Mouse (Mus musculus) CH12.LX (cell line): ENCODE results near the gene Zfp82. TPM values are rescaled to one million over a fixed set of nuclear protein-coding genes. Genes with fewer than 3 reads are reported as not detected.
A peak's percentile ranks its signal among the peaks of the same experiment; 100 is the strongest.

ENCODE experiments used
- DNase-seq: peaks from one replicate; pipeline ENCODE4 v3.0.0-alpha.2; 2013; ENCODE audit errors: extremely low read depth
- H3K27ac ChIP-seq: 2 replicates; pipeline ENCODE4 v1.5.1; 2012; ENCODE audit warnings: low read depth, mild to moderate bottlenecking, control low read depth, moderate library complexity; ENCODE audit not compliant: insufficient read depth
- H3K27me3 ChIP-seq: replicated peaks from 2 replicates; pipeline ENCODE3; 2012; ENCODE audit warnings: inconsistent platforms
- H3K36me3 ChIP-seq, 2 experiments: replicated peaks in 1 of 2; 2 replicates each; pipeline versions ENCODE3 to v1.6.1; 2012; ENCODE audit warnings: inconsistent platforms in 1 of 2, low read length in 1 of 2, mild to moderate bottlenecking in 1 of 2, mixed read lengths in 1 of 2, moderate library complexity in 1 of 2; ENCODE audit not compliant: control insufficient read depth in 1 of 2, insufficient read depth in 1 of 2
- H3K4me1 ChIP-seq, 2 experiments: 2 replicates each; pipeline ENCODE4 v1.6.1; 2012; ENCODE audit warnings: inconsistent platforms in 1 of 2, moderate library complexity in 1 of 2; ENCODE audit not compliant: insufficient read depth in 2 of 2, control insufficient read depth in 1 of 2
- H3K4me2 ChIP-seq: 2 replicates; pipeline ENCODE4 v1.6.1; 2012; ENCODE audit warnings: low read depth, mild to moderate bottlenecking, control low read depth; ENCODE audit not compliant: poor library complexity, insufficient read depth, severe bottlenecking
- H3K4me3 ChIP-seq, 3 experiments: fragments of 150-350 bp in 1 of 3; sonication (generic) in 1 of 3; replicated peaks in 1 of 3; 2 replicates each; pipeline versions ENCODE3 to v1.5.1; 2011 to 2012; ENCODE audit warnings: low read depth in 2 of 3, low read length in 2 of 3, mild to moderate bottlenecking in 2 of 3, moderate library complexity in 2 of 3, control low read depth in 1 of 3, improper control_type of control experiment in 1 of 3, inconsistent platforms in 1 of 3, mixed read lengths in 1 of 3; ENCODE audit not compliant: poor library complexity in 1 of 3
- H3K79me2 ChIP-seq: replicated peaks from 2 replicates; pipeline ENCODE4 v1.6.1; 2012; ENCODE audit warnings: mild to moderate bottlenecking, moderate library complexity; ENCODE audit not compliant: control insufficient read depth, poor library complexity, insufficient read depth, severe bottlenecking; ENCODE audit errors: extremely low read depth
- H3K9ac ChIP-seq: 2 replicates; pipeline ENCODE4 v1.6.1; 2012; ENCODE audit warnings: low read depth, mild to moderate bottlenecking, control low read depth, moderate library complexity; ENCODE audit not compliant: insufficient read depth
- H3K9me3 ChIP-seq: replicated peaks from 2 replicates; pipeline ENCODE3; 2012; ENCODE audit warnings: low read length, inconsistent platforms, mixed read lengths
- BHLHE40 ChIP-seq: IDR thresholded peaks from 2 replicates; pipeline ENCODE4 v1.6.1; 2011; ENCODE audit warnings: mild to moderate bottlenecking, low read depth, low read length, improper control_type of control experiment
- CHD1 ChIP-seq: IDR thresholded peaks from 2 replicates; pipeline ENCODE4 v1.6.1; 2012; ENCODE audit warnings: low read depth, low read length, improper control_type of control experiment, inconsistent platforms
- CHD2 ChIP-seq: IDR thresholded peaks from 2 replicates; pipeline ENCODE4 v1.6.1; 2011; ENCODE audit warnings: low read length, improper control_type of control experiment
- CTCF ChIP-seq, 2 experiments: IDR thresholded peaks in 1 of 2; conservative IDR thresholded peaks in 1 of 2; 2 replicates each; pipeline ENCODE4 v1.5.1; 2011 to 2012; ENCODE audit warnings: low read depth in 2 of 2, low read length in 2 of 2, improper control_type of control experiment in 1 of 2, inconsistent platforms in 1 of 2, mild to moderate bottlenecking in 1 of 2, moderate library complexity in 1 of 2
- E2F4 ChIP-seq: IDR thresholded peaks from 2 replicates; pipeline ENCODE4 v1.6.1; 2011; ENCODE audit warnings: low read depth, low read length, improper control_type of control experiment; ENCODE audit not compliant: insufficient replicate concordance
- EP300 ChIP-seq: IDR thresholded peaks from 2 replicates; pipeline ENCODE4 v1.6.1; 2011; ENCODE audit warnings: low read length, improper control_type of control experiment
- ETS1 ChIP-seq: conservative IDR thresholded peaks from 2 replicates; pipeline ENCODE4 v1.6.1; 2012; ENCODE audit warnings: low read depth, mild to moderate bottlenecking, inconsistent platforms, low read length, improper control_type of control experiment, moderate library complexity
- GABPA ChIP-seq: IDR thresholded peaks from 2 replicates; pipeline ENCODE4 v1.6.1; 2012; ENCODE audit warnings: low read depth, low read length, improper control_type of control experiment, inconsistent platforms; ENCODE audit not compliant: insufficient replicate concordance
- IRF4 ChIP-seq: IDR thresholded peaks from 2 replicates; pipeline ENCODE4 v1.6.1; 2014; ENCODE audit warnings: low read depth, mild to moderate bottlenecking, inconsistent platforms, low read length, improper control_type of control experiment
- JUN ChIP-seq: IDR thresholded peaks from 2 replicates; pipeline ENCODE4 v1.6.1; 2011; ENCODE audit warnings: low read depth, mild to moderate bottlenecking, low read length, improper control_type of control experiment, moderate library complexity; ENCODE audit not compliant: insufficient read depth
- KAT2A ChIP-seq: IDR thresholded peaks from 2 replicates; pipeline ENCODE4 v1.6.1; 2012; ENCODE audit warnings: low read length, improper control_type of control experiment, inconsistent platforms; ENCODE audit not compliant: insufficient replicate concordance
- MAFK ChIP-seq: IDR thresholded peaks from 2 replicates; pipeline ENCODE4 v1.6.1; 2011; ENCODE audit warnings: low read length, improper control_type of control experiment; ENCODE audit not compliant: insufficient replicate concordance
- MAX ChIP-seq: IDR thresholded peaks from 2 replicates; pipeline ENCODE4 v1.6.1; 2011; ENCODE audit warnings: low read length, improper control_type of control experiment
- MAZ ChIP-seq: IDR thresholded peaks from 2 replicates; pipeline ENCODE4 v1.6.1; 2012; ENCODE audit warnings: low read depth, mild to moderate bottlenecking, inconsistent platforms, low read length, improper control_type of control experiment, moderate library complexity
- MEF2A ChIP-seq: IDR thresholded peaks from 2 replicates; pipeline ENCODE4 v1.6.1; 2014; ENCODE audit warnings: low read depth, mild to moderate bottlenecking, inconsistent platforms, low read length, improper control_type of control experiment, borderline replicate concordance
- NELFE ChIP-seq: IDR thresholded peaks from 2 replicates; pipeline ENCODE4 v1.6.1; 2011; ENCODE audit warnings: low read depth, low read length, improper control_type of control experiment
- NRF1 ChIP-seq: IDR thresholded peaks from 2 replicates; pipeline ENCODE4 v1.6.1; 2014; ENCODE audit warnings: low read depth, mild to moderate bottlenecking, inconsistent platforms, low read length, improper control_type of control experiment, moderate library complexity
- PAX5 ChIP-seq: IDR thresholded peaks from 2 replicates; pipeline ENCODE4 v1.6.1; 2012; ENCODE audit warnings: low read length, inconsistent platforms, mixed read lengths
- POLR2AphosphoS2 ChIP-seq: IDR thresholded peaks from 2 replicates; pipeline ENCODE4 v1.6.1; 2011; ENCODE audit warnings: low read depth, low read length, improper control_type of control experiment
- RCOR1 ChIP-seq: conservative IDR thresholded peaks from 2 replicates; pipeline ENCODE4 v1.6.1; 2012; ENCODE audit warnings: low read depth, mild to moderate bottlenecking, inconsistent platforms, low read length, improper control_type of control experiment
- SIN3A ChIP-seq: IDR thresholded peaks from 2 replicates; pipeline ENCODE4 v1.6.1; 2012; ENCODE audit warnings: low read length, improper control_type of control experiment, inconsistent platforms
- SMC3 ChIP-seq: IDR thresholded peaks from 2 replicates; pipeline ENCODE4 v1.6.1; 2011; ENCODE audit warnings: low read depth, low read length, improper control_type of control experiment
- TBP ChIP-seq: conservative IDR thresholded peaks from 2 replicates; pipeline ENCODE4 v1.6.1; 2011; ENCODE audit warnings: low read depth, low read length, improper control_type of control experiment
- TCF12 ChIP-seq: IDR thresholded peaks from 2 replicates; pipeline ENCODE4 v1.6.1; 2014; ENCODE audit warnings: low read depth, mild to moderate bottlenecking, inconsistent platforms, low read length, improper control_type of control experiment
- USF2 ChIP-seq: conservative IDR thresholded peaks from 2 replicates; pipeline ENCODE4 v1.6.1; 2011; ENCODE audit warnings: low read depth, low read length, improper control_type of control experiment
- ZC3H11A ChIP-seq: IDR thresholded peaks from 2 replicates; pipeline ENCODE4 v1.6.1; 2012; ENCODE audit warnings: low read depth, mild to moderate bottlenecking, inconsistent platforms, low read length, improper control_type of control experiment
- ZKSCAN1 ChIP-seq: IDR thresholded peaks from 2 replicates; pipeline ENCODE4 v1.6.1; 2012; ENCODE audit warnings: low read depth, inconsistent platforms, low read length, improper control_type of control experiment, borderline replicate concordance
- ZMIZ1 ChIP-seq: IDR thresholded peaks from 2 replicates; pipeline ENCODE4 v1.6.1; 2012; ENCODE audit warnings: low read depth, mild to moderate bottlenecking, inconsistent platforms, low read length, improper control_type of control experiment
- ZNF384 ChIP-seq: IDR thresholded peaks from 2 replicates; pipeline ENCODE4 v1.6.1; 2012; ENCODE audit warnings: low read depth, low read length, improper control_type of control experiment, inconsistent platforms
- dilution Hi-C: fragments of 300-500 bp; cut with MboI; formaldehyde crosslinking; loops from 2 replicates; pipeline ENCODE4 v1.14.3; 2020; ENCODE audit warnings: low sequenced_read_pairs; ENCODE audit not compliant: extremely low pct_unique_long_range_greater_than_20kb, extremely low pct_ligation_motif_present
- in situ Hi-C: fragments of 300-500 bp; cut with MboI; formaldehyde crosslinking; loops from 3 replicates; pipeline ENCODE4 v1.14.3; 2019; ENCODE audit warnings: low sequenced_read_pairs, low pct_ligation_motif_present, low pct_unique_long_range_greater_than_20kb, mixed read lengths
- polyA plus RNA-seq: library from polyadenylated mRNA; unstranded; fragments of >175 nt; gene quantifications from 2 replicates; pipeline ENCODE4 v1.2.1, GENCODE M21; 2012; ENCODE audit warnings: low read depth; ENCODE audit not compliant: insufficient read length
- total RNA-seq, 2 experiments: library from RNA; depleted of rRNA; stranded (reverse); fragments of 300-350 nt in 1 of 2; fragments of >200 nt in 1 of 2; gene quantifications; 2 replicates each; pipeline ENCODE4 v1.2.3; 2012 to 2014

Zfp82 gene
- total and polyA plus RNA-seq, 3 experiments: 4.9 to 7.1 (median 6.9) TPM

DNA sequence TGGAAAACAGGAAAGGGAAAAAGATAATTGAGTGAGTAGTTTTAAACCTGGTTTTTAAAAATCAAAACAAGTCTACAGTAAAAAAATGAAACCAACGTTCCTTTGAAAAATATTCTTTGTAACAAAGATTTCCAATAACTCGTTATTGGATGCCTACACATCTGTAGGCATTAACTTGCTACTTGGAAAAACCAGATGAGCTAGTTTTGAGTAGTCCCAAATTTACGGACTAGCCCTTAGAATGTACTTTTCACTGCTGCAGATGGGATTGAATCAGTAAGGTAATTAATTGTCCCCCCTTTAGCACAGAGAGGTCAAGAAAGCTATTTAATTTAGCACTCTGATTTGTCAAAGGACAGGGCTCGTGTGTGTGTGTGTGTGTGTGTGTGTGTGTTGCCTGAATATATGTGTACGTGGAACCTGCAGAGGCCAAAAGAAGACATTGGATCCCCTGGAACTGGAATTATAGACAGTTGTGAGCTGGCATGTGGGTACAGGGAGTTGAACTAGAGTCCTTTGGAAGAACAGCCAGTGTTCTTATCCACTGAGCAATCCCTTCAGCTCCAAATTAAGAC is 22.9 kb upstream of the Zfp82 start:
- 0 out of 2 replicates have a peak, but pooled peaks have one; percentile 42 for TF ChIP-seq CHD1
- TF ChIP-seq KAT2A: no peak
- peak overlapping the region; percentile 91; the same call in 1 of the 2 replicates for H3K9ac ChIP-seq
- peaks cover 3 to 24% of the 10 kb centered on the region in 2 experiments for H3K36me3 ChIP-seq
- no peaks in the 10 kb centered on the region for H3K27me3 ChIP-seq
- no peak for DNase-seq
- peak overlapping the region; percentile 64 for H3K4me2 ChIP-seq
- peak overlapping the region; percentile 55 to 73 (median 68) for H3K4me3 ChIP-seq
- in situ Hi-C loops: no loop called here
- H3K79me2 ChIP-seq: peaks cover 8% of the 10 kb centered on the region; the same call in 1 of the 2 replicates
- H3K4me1 ChIP-seq: peaks cover 11 to 42% of the 10 kb centered on the region in 2 experiments
- dilution Hi-C loops: no loop called here
- H3K27ac ChIP-seq: no peak overlapping the region
- no peaks in the 10 kb centered on the region for H3K9me3 ChIP-seq

DNA sequence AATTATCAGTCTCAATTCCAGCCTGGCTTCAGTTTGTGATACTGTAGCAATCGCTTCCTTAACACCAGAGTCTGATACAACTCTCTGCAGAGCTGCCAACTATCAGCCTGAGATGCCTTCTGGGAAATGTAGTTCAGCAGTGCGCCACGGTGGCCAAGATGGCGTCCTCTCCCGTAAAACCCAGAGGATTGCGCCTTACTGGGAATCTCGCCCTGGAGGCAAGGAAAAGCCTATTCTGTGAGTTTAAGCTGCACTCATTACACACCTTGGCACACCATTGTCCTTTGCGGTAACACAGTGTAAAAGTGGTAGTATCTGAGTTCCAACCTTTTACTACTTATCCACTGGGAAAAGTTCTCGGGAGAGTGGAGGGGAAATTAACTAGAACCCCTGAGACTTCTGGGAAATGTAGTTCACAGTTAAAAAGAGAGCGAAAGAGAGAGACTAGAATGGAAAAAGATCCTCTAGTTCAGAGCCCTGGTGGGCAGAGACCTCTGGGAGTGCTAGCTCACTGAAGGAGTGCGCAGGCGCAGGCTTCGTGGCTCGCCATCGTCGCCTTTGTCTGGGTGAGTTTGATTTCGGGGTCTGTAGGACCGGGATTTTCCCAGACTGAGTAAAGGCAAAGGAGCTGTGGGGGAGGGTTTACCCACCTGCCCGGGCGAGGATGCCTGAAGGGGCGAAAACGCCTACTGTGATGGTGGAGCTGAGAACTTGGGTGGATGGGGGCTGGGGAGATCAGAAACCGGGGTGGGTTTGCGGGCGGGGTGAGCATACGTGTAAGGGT is 22.1 kb upstream of the Zfp82 start, which contains the start of gene Zfp260:
TSS of gene Zfp260 (plus strand) at position 132 of the 784 bp plus-strand sequence.
- Histone ChIP-seq H3K36me3 (peaks cover 3 to 18% of the 10 kb centered on the region in 2 experiments), H3K4me1 (peaks cover 11 to 36% of the 10 kb centered on the region in 2 experiments), H3K9ac (peak within 1 kb of the TSS; percentile 91), H3K4me2 (peak within 1 kb of the TSS; percentile 87), H3K27me3 (no peaks in the 10 kb centered on the region), H3K4me3 (peak within 1 kb of the TSS; percentile 68 to 76 (median 73)), H3K27ac (peak within 1 kb of the TSS; percentile 83), H3K9me3 (no peaks in the 10 kb centered on the region), H3K79me2 (peaks cover 8% of the 10 kb centered on the region; the same call in 1 of the 2 replicates)
- dilution Hi-C loops: no loop called here
- DNase-seq: peak; percentile 94
- in situ Hi-C loops: no loop called here
- TF ChIP-seq USF2: no peak; the same call in 1 of the 2 replicates
- TF ChIP-seq POLR2AphosphoS2: no peak; the same call in 1 of the 2 replicates
- TF ChIP-seq MAX: no peak
- TF ChIP-seq JUN: no peak
- TF ChIP-seq MAFK: 0 out of 2 replicates have a peak, but pooled peaks have one; percentile 12
- no peak for TF ChIP-seq MEF2A
- TF ChIP-seq TBP: peak; percentile 58; the same call in 1 of the 2 replicates
- 0 out of 2 replicates have a peak, but pooled peaks have one; percentile 12 for TF ChIP-seq MAZ
- TF ChIP-seq ZMIZ1: no peak
- TF ChIP-seq CTCF (conservative IDR thresholded peaks at IDR 0.05 in 1 of 2, IDR thresholded peaks at IDR 0.05 in 1 of 2; ENCODE audit: low read depth in 2 of 2, low read length in 2 of 2): no peak
- no peak for TF ChIP-seq SMC3
- TF ChIP-seq NRF1: peak; percentile 94
- TF ChIP-seq ZC3H11A: no peak
- peak; percentile 25; the same call in 1 of the 2 replicates for TF ChIP-seq GABPA
- TF ChIP-seq TCF12: peak; percentile 48
- TF ChIP-seq ZKSCAN1: no peak
- TF ChIP-seq ZNF384: no peak
- TF ChIP-seq SIN3A: peak; percentile 72; the same call in 1 of the 2 replicates
- TF ChIP-seq KAT2A: peak; percentile 84; the same call in 1 of the 2 replicates
- peak; percentile 59 for TF ChIP-seq NELFE
- TF ChIP-seq CHD2: peak; percentile 88
- TF ChIP-seq ETS1: 0 out of 2 replicates have a peak, but pooled peaks have one; percentile 7
- no peak for TF ChIP-seq EP300
- no peak for TF ChIP-seq PAX5
- TF ChIP-seq IRF4: no peak; the same call in none of the 2 replicates
- no peak for TF ChIP-seq E2F4
- TF ChIP-seq RCOR1: no peak
- no peak for TF ChIP-seq BHLHE40
